In genomic region chr11:53706236-53706933, GRCm38 (mm10) we compare ENCODE assay signal across 8 mouse cellular contexts. TPM values are rescaled to one million over a fixed set of nuclear protein-coding genes. Genes with fewer than 3 reads are reported as not detected.
A peak's percentile ranks its signal among the peaks of the same experiment; 100 is the strongest.
DNase-seq lines count a peak whose midpoint lies in the region; ATAC-seq and TF ChIP-seq lines count a peak whose summit lies in the region.

No protein-coding gene starts in this region.

- no peak overlapping the region for H3ac ChIP-seq in myocyte (ENCODE audit: control insufficient read depth, insufficient read length)

- no peaks in the 10 kb centered on the region for H3K27me3 ChIP-seq in hindbrain, embryonic 14.5 days (ENCODE audit: control insufficient read depth, insufficient read depth, low read length)
- no peaks in the 10 kb centered on the region for H3K27me3 ChIP-seq in liver, embryonic 13.5 days
- H3K27me3 ChIP-seq in myocyte (ENCODE audit: control insufficient read depth, insufficient read depth, insufficient read length), result no peaks in the 10 kb centered on the region

- peak; percentile 73 for ATAC-seq in erythroblast, adult 5-6 weeks (replicated peaks; ENCODE audit: low FRiP score, poor library complexity, severe bottlenecking)
- ATAC-seq in hindbrain, embryonic 14.5 days (ENCODE audit: low FRiP score), result peak; percentile 43; the same call in 1 of the 2 replicates
- peak; percentile 72 for ATAC-seq in liver, embryonic 13.5 days (ENCODE audit: low read depth)

- TF ChIP-seq POLR2A in myocyte (IDR thresholded peaks at IDR 0.05; ENCODE audit: insufficient read length, low read depth), result peak; percentile 51

- H3K4me3 ChIP-seq in hindbrain, embryonic 14.5 days (replicated peaks; ENCODE audit: low read length), result peak overlapping the region; percentile 77
- H3K4me3 ChIP-seq in liver, embryonic 13.5 days (replicated peaks), result peak overlapping the region; percentile 87
- peak overlapping the region; percentile 54 for H3K4me3 ChIP-seq in myocyte

- peak; percentile 5 to 38 for DNase-seq in kidney, adult 8-10 months
- DNase-seq in kidney, adult 18-20 months, result no peak
- peak; percentile 8 for DNase-seq in adrenal gland, adult 8-10 months
- peak; percentile 33 for DNase-seq in hindbrain, embryonic 14.5 days (ENCODE audit: low spot score)
- peak; percentile 49 for DNase-seq in liver, embryonic 13.5 days
- DNase-seq in thymus, postnatal 0 days (ENCODE audit: low spot score), result peak; percentile 51

- H3K4me2 ChIP-seq in hindbrain, embryonic 14.5 days (replicated peaks), result peak overlapping the region; percentile 94
- peak overlapping the region; percentile 95 for H3K4me2 ChIP-seq in liver, embryonic 13.5 days
- H3K4me2 ChIP-seq in myocyte (ENCODE audit: low read depth), result peak overlapping the region; percentile 100

- peaks cover 6% of the 10 kb centered on the region; the same call in 1 of the 2 replicates for H3K4me1 ChIP-seq in hindbrain, embryonic 14.5 days (replicated peaks; ENCODE audit: control insufficient read depth, insufficient read depth, low read length)
- peaks cover 33% of the 10 kb centered on the region for H3K4me1 ChIP-seq in liver, embryonic 13.5 days (replicated peaks)

- 9% methylated on average over 29 of the region's 29 CpGs for WGBS in hindbrain, embryonic 14.5 days
- 4% methylated on average over 29 of the region's 29 CpGs for WGBS in liver, embryonic 13.5 days (ENCODE audit: insufficient replicate concordance)

- H3K9me3 ChIP-seq in hindbrain, embryonic 14.5 days (ENCODE audit: control insufficient read depth, low read length), result no peaks in the 10 kb centered on the region
- no peaks in the 10 kb centered on the region for H3K9me3 ChIP-seq in liver, embryonic 13.5 days (replicated peaks)

- H3K27ac ChIP-seq in hindbrain, embryonic 14.5 days, result peak overlapping the region; percentile 40
- H3K27ac ChIP-seq in liver, embryonic 13.5 days, result peak overlapping the region; percentile 89

- no peaks in the 10 kb centered on the region for H3K36me3 ChIP-seq in hindbrain, embryonic 14.5 days (replicated peaks; ENCODE audit: control insufficient read depth, insufficient read depth)
- peaks cover 22% of the 10 kb centered on the region for H3K36me3 ChIP-seq in liver, embryonic 13.5 days
- no peaks in the 10 kb centered on the region for H3K36me3 ChIP-seq in myocyte (ENCODE audit: control insufficient read depth, insufficient read depth)

- peak overlapping the region; percentile 68 for H3K9ac ChIP-seq in hindbrain, embryonic 14.5 days
- peak overlapping the region; percentile 81 for H3K9ac ChIP-seq in liver, embryonic 13.5 days

- H3K79me2 ChIP-seq in myocyte (ENCODE audit: control insufficient read depth, insufficient read depth), result peaks cover 7% of the 10 kb centered on the region

TF ChIP-seq in myocyte, 11 proteins besides CTCF, POLR2A, EP300 and RAD21:
- TF ChIP-seq POLR2AphosphoS2 (IDR thresholded peaks at IDR 0.05; ENCODE audit: insufficient read length, low read depth), result peak; percentile 32
- no peak for TF ChIP-seq TCF3 (IDR thresholded peaks at IDR 0.05; ENCODE audit: insufficient read length, low read depth)
- TF ChIP-seq E2F4 (IDR thresholded peaks at IDR 0.05; ENCODE audit: insufficient read depth), result no peak

RNA-seq across cellular contexts. Expression of gene Rad50, which starts 0.7 kb away (rescaled TPM):
- 10 to 100 TPM; 15.2 to 21.9 (median 18.6) TPM for total RNA-seq in adrenal gland, adult 8-10 months (2022)
- 12.5 and 14.2 TPM in 2 replicates for total RNA-seq in erythroblast, adult 5-6 weeks (2015; ENCODE audit: low replicate concordance)
- total RNA-seq in erythroblast, adult 5-6 weeks (2017; ENCODE audit: low replicate concordance), result 12.3 and 22.3 TPM in 2 replicates
- polyA plus RNA-seq in hindbrain, embryonic 14.5 days (2014; fragmentation: Nextera tagmentation; extraction: Ambion mirVana), result 10.7 and 10.8 TPM in 2 replicates
- polyA plus RNA-seq in liver, embryonic 13.5 days (2015; fragmentation: Nextera tagmentation; extraction: Ambion mirVana), result 19.5 and 24.1 TPM in 2 replicates
- 4.3 TPM for polyA plus RNA-seq in myocyte (2012; fragmentation: generic; extraction: Trizol)
- polyA plus RNA-seq in thymus, postnatal 0 days (2015; fragmentation: Nextera tagmentation; extraction: Ambion mirVana), result 40.0 and 44.8 TPM in 2 replicates

RNA-seq across cellular contexts. Expression of gene Il5, which starts 14.2 kb away (rescaled TPM):
- not detected for total RNA-seq in adrenal gland, adult 8-10 months (2022)
- total RNA-seq in erythroblast, adult 5-6 weeks (2015; ENCODE audit: low replicate concordance), result not detected in 2 replicates
- total RNA-seq in erythroblast, adult 5-6 weeks (2017; ENCODE audit: low replicate concordance), result not detected in 2 replicates
- polyA plus RNA-seq in hindbrain, embryonic 14.5 days (2014; fragmentation: Nextera tagmentation; extraction: Ambion mirVana), result not detected in 2 replicates
- polyA plus RNA-seq in liver, embryonic 13.5 days (2015; fragmentation: Nextera tagmentation; extraction: Ambion mirVana), result not detected in 2 replicates
- not detected for polyA plus RNA-seq in myocyte (2012; fragmentation: generic; extraction: Trizol)
- 0.55 and 0.81 TPM in 2 replicates for polyA plus RNA-seq in thymus, postnatal 0 days (2015; fragmentation: Nextera tagmentation; extraction: Ambion mirVana)
